Mouse (Mus musculus) brain, embryonic 14.5 days (tissue): ENCODE results near the gene Bcl9. TPM values are rescaled to one million over a fixed set of nuclear protein-coding genes. Genes with fewer than 3 reads are reported as not detected.

Experiments used
- DNase-seq: peaks from one replicate; pipeline ENCODE4 v3.0.0-alpha.2; 2011; ENCODE audit warnings: low read depth
- CTCF ChIP-seq: fragments of 200-500 bp; IDR thresholded peaks from 2 replicates; pipeline ENCODE4 v1.5.1; 2012; ENCODE audit warnings: inconsistent platforms, mild to moderate bottlenecking, moderate library complexity, borderline replicate concordance; ENCODE audit not compliant: insufficient read depth, insufficient read length; ENCODE audit errors: extremely low read depth
- POLR2A ChIP-seq: fragments of 200-500 bp; IDR thresholded peaks from 2 replicates; pipeline ENCODE4 v1.6.1; 2012; ENCODE audit warnings: mild to moderate bottlenecking, inconsistent platforms, borderline replicate concordance; ENCODE audit not compliant: poor library complexity, insufficient read depth, insufficient read length, severe bottlenecking; ENCODE audit errors: extremely low read depth
- polyA plus RNA-seq: library from polyadenylated mRNA; depleted of rRNA; stranded (reverse); fragments of >200 nt; gene quantifications from 2 replicates; pipeline ENCODE4 v1.2.3, GENCODE M21; 2012; rRNA removed

Bcl9 gene
- 37.4 and 77.8 TPM in 2 replicates for polyA plus RNA-seq

GRCm38 (mm10) chr3:97297553-97298432 lies at the start of gene Bcl9:
Bcl9 (minus strand) TSS chr3:97297917.
- TF ChIP-seq POLR2A = no peak; the same call in 1 of the 2 replicates
- TF ChIP-seq CTCF = no peak

GRCm38 (mm10) chr3:97339193-97339576 lies 41.5 kb upstream of the Bcl9 start:
- no peak for TF ChIP-seq CTCF
- TF ChIP-seq POLR2A = no peak
- DNase-seq = no peak

More at GRCm38 (mm10) chr3:97297553-97298432, at the start of gene Bcl9:
- DNase-seq = peak; percentile 99

GRCm38 (mm10) chr3:97338522-97339192 lies 40.9 kb upstream of the Bcl9 start:
- DNase-seq = peak; percentile 94
- TF ChIP-seq POLR2A (no peak), CTCF (peak; percentile 96)

- TF ChIP-seq POLR2A (no peak), CTCF (no peak)
- peak; percentile 43 for DNase-seq
These were observed 39.6 kb upstream of the Bcl9 start for GRCm38 (mm10) chr3:97337306-97337705.

- peak; percentile 30 for DNase-seq
- TF ChIP-seq CTCF = no peak
- no peak for TF ChIP-seq POLR2A
These were observed 38.6 kb upstream of the Bcl9 start for GRCm38 (mm10) chr3:97336331-97336730.

GRCm38 (mm10) chr3:97334618-97335017 lies 36.9 kb upstream of the Bcl9 start:
- peak; percentile 77 for DNase-seq
- TF ChIP-seq CTCF (no peak), POLR2A (no peak)

- TF ChIP-seq CTCF (peak; percentile 27; the same call in 1 of the 2 replicates), POLR2A (no peak)
- DNase-seq = peak; percentile 37
These were observed 34.5 kb upstream of the Bcl9 start for GRCm38 (mm10) chr3:97332172-97332571.

GRCm38 (mm10) chr3:97327809-97328208 lies 30.1 kb upstream of the Bcl9 start:
- TF ChIP-seq POLR2A = no peak
- no peak for TF ChIP-seq CTCF
- no peak for DNase-seq

GRCm38 (mm10) chr3:97327356-97327755 lies 29.6 kb upstream of the Bcl9 start:
- TF ChIP-seq CTCF (no peak), POLR2A (no peak)

GRCm38 (mm10) chr3:97325621-97326345 lies 28.1 kb upstream of the Bcl9 start:
- TF ChIP-seq CTCF (no peak), POLR2A (no peak)
- peak; percentile 62 for DNase-seq

More at GRCm38 (mm10) chr3:97327356-97327755, 29.6 kb upstream of the Bcl9 start:
- no peak for DNase-seq

- peak; percentile 73 for DNase-seq
- TF ChIP-seq POLR2A = no peak
- no peak for TF ChIP-seq CTCF
These were observed 26.3 kb upstream of the Bcl9 start for GRCm38 (mm10) chr3:97324046-97324445.
